Mouse (Mus musculus): ENCODE data around the gene Naxd. TPM values are rescaled to one million over a fixed set of nuclear protein-coding genes. Genes with fewer than 3 reads are reported as not detected.
A peak's percentile ranks its signal among the peaks of the same experiment; 100 is the strongest.
"Not testable (repeated sequence)": the region's sequence is repeated elsewhere in the genome, so short reads cannot be mapped to it uniquely, and the experiment has no call there.

Naxd gene
- total and polyA plus RNA-seq, 3 experiments = 54.8 to 72.3 TPM; not detected in 1

DNA sequence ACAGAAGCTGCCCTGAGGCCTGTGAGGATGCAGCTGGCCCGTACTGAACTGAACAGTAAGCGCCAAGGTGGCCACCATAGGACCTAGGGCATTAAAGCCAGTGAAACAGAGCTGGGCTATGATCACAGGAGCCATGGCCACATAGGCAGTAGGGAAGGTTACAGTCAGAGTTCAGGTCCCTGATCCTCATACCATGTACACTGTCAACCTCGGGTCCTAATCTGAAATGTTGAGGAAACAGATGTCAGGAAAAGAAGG lies 32.7 kb upstream of the Naxd start:
- Histone ChIP-seq H3K4me3 (ENCODE audit: control insufficient read depth in 1 of 2, insufficient read depth in 1 of 2, low read depth in 2 of 2, low read length in 2 of 2) (no peak overlapping the region), H3K4me1 (ENCODE audit: control insufficient read depth in 1 of 2, insufficient read depth in 2 of 2, low read length in 2 of 2) (no peaks in the 10 kb centered on the region), H3K9me3 (replicated peaks; ENCODE audit: insufficient read depth, low read length) (no peaks in the 10 kb centered on the region), H3K36me3 (ENCODE audit: control insufficient read depth in 1 of 2, insufficient read depth in 2 of 2, low read length in 2 of 2) (peaks cover 0 to 5% of the 10 kb centered on the region in 2 experiments; a peak in 2 of 4 replicates), H3K27ac (ENCODE audit: control insufficient read depth, low read depth, low read length) (no peak overlapping the region), H3K9ac (ENCODE audit: control insufficient read depth, low read depth, low read length, poor library complexity, severe bottlenecking) (no peak overlapping the region), H3K27me3 (ENCODE audit: control insufficient read depth in 1 of 2, insufficient read depth in 2 of 2, low read length in 2 of 2) (no peaks in the 10 kb centered on the region), H3K79me2 (ENCODE audit: control insufficient read depth, insufficient read depth, low read length, poor library complexity) (no peaks in the 10 kb centered on the region)
- no peak for DNase-seq (ENCODE audit: low read depth, low spot score)
- TF ChIP-seq MXI1 (IDR thresholded peaks at IDR 0.05; ENCODE audit: low read depth, low read length) = no peak
- TF ChIP-seq ZKSCAN1 (IDR thresholded peaks at IDR 0.05; ENCODE audit: low read depth, low read length) = no peak
- no peak for TF ChIP-seq SIN3A (IDR thresholded peaks at IDR 0.05; ENCODE audit: low read length)
- TF ChIP-seq EP300 (IDR thresholded peaks at IDR 0.05; ENCODE audit: low read depth in 1 of 2, low read length in 2 of 2) = no peak

DNA sequence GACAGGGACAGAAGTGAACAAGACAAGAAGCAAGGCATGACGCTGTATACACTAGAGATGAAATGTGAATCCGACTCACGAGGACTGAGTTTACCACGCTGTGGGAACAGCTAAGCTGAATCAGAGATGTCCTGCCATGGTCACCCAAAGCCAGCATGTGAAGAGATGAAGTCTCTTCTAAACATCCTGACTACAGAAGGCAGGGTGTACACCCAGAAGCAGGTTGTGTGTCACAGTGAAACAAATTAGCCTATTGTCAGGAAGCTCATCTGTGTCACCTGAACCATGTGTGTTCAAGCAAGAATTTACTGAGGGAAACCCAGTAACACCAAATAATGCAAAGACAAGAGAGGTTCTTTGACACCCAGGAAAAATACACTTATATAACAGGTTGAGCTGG lies 31.7 kb upstream of the Naxd start:
- Histone ChIP-seq H3K4me1 (ENCODE audit: control insufficient read depth in 1 of 2, insufficient read depth in 2 of 2, low read length in 2 of 2) (no peaks in the 10 kb centered on the region), H3K79me2 (ENCODE audit: control insufficient read depth, insufficient read depth, low read length, poor library complexity) (no peaks in the 10 kb centered on the region), H3K9me3 (replicated peaks; ENCODE audit: insufficient read depth, low read length) (no peaks in the 10 kb centered on the region), H3K27me3 (ENCODE audit: control insufficient read depth in 1 of 2, insufficient read depth in 2 of 2, low read length in 2 of 2) (no peaks in the 10 kb centered on the region), H3K27ac (ENCODE audit: control insufficient read depth, low read depth, low read length) (no peak overlapping the region), H3K9ac (ENCODE audit: control insufficient read depth, low read depth, low read length, poor library complexity, severe bottlenecking) (no peak overlapping the region), H3K36me3 (ENCODE audit: control insufficient read depth in 1 of 2, insufficient read depth in 2 of 2, low read length in 2 of 2) (peaks cover 0 to 5% of the 10 kb centered on the region in 2 experiments; a peak in 2 of 4 replicates), H3K4me3 (ENCODE audit: control insufficient read depth in 1 of 2, insufficient read depth in 1 of 2, low read depth in 2 of 2, low read length in 2 of 2) (no peak overlapping the region)
- no peak for DNase-seq (ENCODE audit: low read depth, low spot score)
- TF ChIP-seq TCF12 (IDR thresholded peaks at IDR 0.05; ENCODE audit: low read depth, low read length) (no peak), MAZ (IDR thresholded peaks at IDR 0.05; ENCODE audit: low read depth, low read length) (no peak), SIN3A (IDR thresholded peaks at IDR 0.05; ENCODE audit: low read length) (no peak), KAT2A (conservative IDR thresholded peaks at IDR 0.05; ENCODE audit: low read depth, low read length) (no peak), POLR2A (IDR thresholded peaks at IDR 0.05; ENCODE audit: control insufficient read depth in 1 of 2, insufficient read depth in 1 of 2, low read depth in 1 of 2, low read length in 2 of 2, poor library complexity in 1 of 2) (no peak), E2F4 (IDR thresholded peaks at IDR 0.05; ENCODE audit: borderline replicate concordance, low read depth, low read length) (no peak), RAD21 (IDR thresholded peaks at IDR 0.05; ENCODE audit: low read depth, low read length) (no peak), CHD1 (IDR thresholded peaks at IDR 0.05; ENCODE audit: low read depth, low read length) (no peak)

DNA sequence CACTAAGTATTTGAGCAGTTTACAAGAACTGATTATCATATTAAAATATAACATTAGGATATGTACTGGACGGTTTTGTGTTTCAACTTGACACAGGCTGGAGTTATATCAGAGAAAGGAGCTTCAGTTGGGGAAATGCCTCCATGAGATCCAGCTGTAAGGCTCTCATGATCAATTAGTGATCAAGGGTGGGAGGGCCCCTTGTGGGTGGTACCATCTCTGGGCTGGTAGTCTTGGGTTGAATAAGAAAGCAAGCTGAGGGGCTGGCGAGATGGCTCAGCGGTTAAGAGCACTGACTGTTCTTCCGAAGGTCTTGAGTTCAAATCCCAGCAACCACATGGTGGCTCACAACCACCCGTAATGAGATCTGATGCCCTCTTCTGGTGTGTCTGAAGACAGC lies 30.8 kb upstream of the Naxd start:
- H3K27me3 ChIP-seq (ENCODE audit: control insufficient read depth in 1 of 2, insufficient read depth in 2 of 2, low read length in 2 of 2); H3K9me3 ChIP-seq (replicated peaks; ENCODE audit: insufficient read depth, low read length); H3K4me1 ChIP-seq (ENCODE audit: control insufficient read depth in 1 of 2, insufficient read depth in 2 of 2, low read length in 2 of 2): not testable (repeated sequence)

GRCm38 (mm10) chr8:11469095-11469494 lies 28.2 kb upstream of the Naxd start:
- Histone ChIP-seq H3K27ac (ENCODE audit: control insufficient read depth, low read depth, low read length) (no peak overlapping the region), H3K9me3 (replicated peaks; ENCODE audit: insufficient read depth, low read length) (no peaks in the 10 kb centered on the region), H3K79me2 (ENCODE audit: control insufficient read depth, insufficient read depth, low read length, poor library complexity) (no peaks in the 10 kb centered on the region), H3K4me1 (ENCODE audit: control insufficient read depth in 1 of 2, insufficient read depth in 2 of 2, low read length in 2 of 2) (no peaks in the 10 kb centered on the region), H3K36me3 (ENCODE audit: control insufficient read depth in 1 of 2, insufficient read depth in 2 of 2, low read length in 2 of 2) (no peaks in the 10 kb centered on the region), H3K27me3 (ENCODE audit: control insufficient read depth in 1 of 2, insufficient read depth in 2 of 2, low read length in 2 of 2) (no peaks in the 10 kb centered on the region), H3K9ac (ENCODE audit: control insufficient read depth, low read depth, low read length, poor library complexity, severe bottlenecking) (no peak overlapping the region), H3K4me3 (ENCODE audit: control insufficient read depth in 1 of 2, insufficient read depth in 1 of 2, low read depth in 2 of 2, low read length in 2 of 2) (no peak overlapping the region)
- no peak for DNase-seq (ENCODE audit: low read depth, low spot score)
- TF ChIP-seq GATA1 (IDR thresholded peaks at IDR 0.05; ENCODE audit: low read depth, low read length) (no peak), MAX (IDR thresholded peaks at IDR 0.05; ENCODE audit: low read length) (no peak), RCOR1 (IDR thresholded peaks at IDR 0.05; ENCODE audit: low read depth, low read length) (no peak), SMC3 (IDR thresholded peaks at IDR 0.05; ENCODE audit: low read depth, low read length) (peak; percentile 38), BHLHE40 (IDR thresholded peaks at IDR 0.05; ENCODE audit: borderline replicate concordance, low read depth, low read length) (no peak), EP300 (IDR thresholded peaks at IDR 0.05; ENCODE audit: low read depth in 1 of 2, low read length in 2 of 2) (no peak), E2F4 (IDR thresholded peaks at IDR 0.05; ENCODE audit: borderline replicate concordance, low read depth, low read length) (no peak), CHD1 (IDR thresholded peaks at IDR 0.05; ENCODE audit: low read depth, low read length) (no peak), CTCF (IDR thresholded peaks at IDR 0.05 in 2 of 3, conservative IDR thresholded peaks at IDR 0.05 in 1 of 3; ENCODE audit: control insufficient read depth in 1 of 3, insufficient read depth in 1 of 3, low read depth in 2 of 3, low read length in 3 of 3, poor library complexity in 1 of 3, severe bottlenecking in 1 of 3) (peak in 2 of 3 experiments; percentile 23 to 41; a peak in 3 of 6 replicates), MYC (IDR thresholded peaks at IDR 0.05; ENCODE audit: low read depth, low read length) (no peak), RAD21 (IDR thresholded peaks at IDR 0.05; ENCODE audit: low read depth, low read length) (peak; percentile 3), TCF12 (IDR thresholded peaks at IDR 0.05; ENCODE audit: low read depth, low read length) (no peak), MAFK (IDR thresholded peaks at IDR 0.05; ENCODE audit: borderline replicate concordance, low read depth, low read length) (no peak), POLR2AphosphoS2 (IDR thresholded peaks at IDR 0.05; ENCODE audit: low read length) (no peak), TBP (IDR thresholded peaks at IDR 0.05; ENCODE audit: low read depth, low read length) (no peak), MXI1 (IDR thresholded peaks at IDR 0.05; ENCODE audit: low read depth, low read length) (no peak), ZNF384 (IDR thresholded peaks at IDR 0.05; ENCODE audit: low read depth, low read length) (no peak)

More for the DNA sequence above, 30.8 kb upstream of the Naxd start:
- H3K9ac ChIP-seq (ENCODE audit: control insufficient read depth, low read depth, low read length, poor library complexity, severe bottlenecking); H3K27ac ChIP-seq (ENCODE audit: control insufficient read depth, low read depth, low read length); DNase-seq (ENCODE audit: low read depth, low spot score); H3K4me3 ChIP-seq (ENCODE audit: control insufficient read depth in 1 of 2, insufficient read depth in 1 of 2, low read depth in 2 of 2, low read length in 2 of 2); H3K36me3 ChIP-seq (ENCODE audit: control insufficient read depth in 1 of 2, insufficient read depth in 2 of 2, low read length in 2 of 2); H3K79me2 ChIP-seq (ENCODE audit: control insufficient read depth, insufficient read depth, low read length, poor library complexity): not testable (repeated sequence)

Data from MEL (cell line).